Mouse (Mus musculus): ENCODE measurements around the gene Chrdl2. TPM values are rescaled to one million over a fixed set of nuclear protein-coding genes. Genes with fewer than 3 reads are reported as not detected.
"Not testable (repeated sequence)": the region's sequence is repeated elsewhere in the genome, so short reads cannot be mapped to it uniquely, and the experiment has no call there.

The Chrdl2 gene
- polyA plus RNA-seq, 1 experiment from 2014 or later = 0.94 TPM

GRCm38 (mm10) chr7:100051904-100052303 is 45.9 kb downstream of the Chrdl2 start:
- no peak overlapping the region for H3K27ac ChIP-seq
- no peaks in the 10 kb centered on the region for H3K9me3 ChIP-seq
- no peaks in the 10 kb centered on the region for H3K27me3 ChIP-seq (replicated peaks)
- no peak for ATAC-seq (ENCODE audit: insufficient read depth, low FRiP score, low read depth)
- H3K9ac ChIP-seq = no peak overlapping the region
- H3K4me3 ChIP-seq (replicated peaks) = no peak overlapping the region
- H3K4me2 ChIP-seq = no peak overlapping the region
- H3K4me1 ChIP-seq = no peaks in the 10 kb centered on the region
- 71% methylated on average over 4 of the region's 4 CpGs for WGBS
- no peaks in the 10 kb centered on the region for H3K36me3 ChIP-seq

- not testable (repeated sequence) for H3K27me3 ChIP-seq (replicated peaks); H3K9ac ChIP-seq; H3K27ac ChIP-seq; H3K4me1 ChIP-seq; H3K9me3 ChIP-seq; H3K4me3 ChIP-seq (replicated peaks); H3K4me2 ChIP-seq; H3K36me3 ChIP-seq; ATAC-seq (ENCODE audit: insufficient read depth, low FRiP score, low read depth)
- 79% methylated on average over 2 of the region's 2 CpGs for WGBS
These were observed 47.0 kb downstream of the Chrdl2 start for GRCm38 (mm10) chr7:100052991-100053390.

- no peak overlapping the region for H3K4me2 ChIP-seq
- H3K36me3 ChIP-seq = no peaks in the 10 kb centered on the region
- no peaks in the 10 kb centered on the region for H3K27me3 ChIP-seq (replicated peaks)
- no peak overlapping the region for H3K4me3 ChIP-seq (replicated peaks)
- WGBS = 36% methylated on average over 2 of the region's 2 CpGs
- no peaks in the 10 kb centered on the region for H3K9me3 ChIP-seq
- H3K4me1 ChIP-seq = 0 out of 2 replicates have a peak, but pooled peaks cover 7% of the 10 kb centered on the region
- no peak; the same call in 1 of the 2 replicates for ATAC-seq (ENCODE audit: insufficient read depth, low FRiP score, low read depth)
- H3K9ac ChIP-seq = no peak overlapping the region
- no peak overlapping the region for H3K27ac ChIP-seq
These were observed 68.0 kb downstream of the Chrdl2 start for GRCm38 (mm10) chr7:100073959-100074358.

GRCm38 (mm10) chr7:100076296-100076695 is 70.3 kb downstream of the Chrdl2 start:
- no peaks in the 10 kb centered on the region for H3K9me3 ChIP-seq
- no peak overlapping the region for H3K27ac ChIP-seq
- ATAC-seq (ENCODE audit: insufficient read depth, low FRiP score, low read depth) = no peak
- H3K4me2 ChIP-seq = no peak overlapping the region
- H3K9ac ChIP-seq = no peak overlapping the region
- no peak overlapping the region for H3K4me3 ChIP-seq (replicated peaks)
- no peaks in the 10 kb centered on the region for H3K27me3 ChIP-seq (replicated peaks)
- no peaks in the 10 kb centered on the region for H3K36me3 ChIP-seq
- H3K4me1 ChIP-seq = 0 out of 2 replicates have a peak, but pooled peaks cover 7% of the 10 kb centered on the region
- WGBS = 40% methylated on average over 5 of the region's 5 CpGs

- Histone ChIP-seq H3K4me2 (no peak overlapping the region), H3K36me3 (no peaks in the 10 kb centered on the region), H3K9me3 (no peaks in the 10 kb centered on the region), H3K4me1 (0 out of 2 replicates have a peak, but pooled peaks cover 7% of the 10 kb centered on the region), H3K4me3 (replicated peaks) (no peak overlapping the region), H3K27ac (no peak overlapping the region), H3K27me3 (replicated peaks) (no peaks in the 10 kb centered on the region), H3K9ac (no peak overlapping the region)
- ATAC-seq (ENCODE audit: insufficient read depth, low FRiP score, low read depth) = no peak
- 83% methylated on average over 4 of the region's 4 CpGs for whole genome bisulfite sequencing
These were observed 71.1 kb downstream of the Chrdl2 start for GRCm38 (mm10) chr7:100077071-100077470.

GRCm38 (mm10) chr7:100080087-100080781 is 74.3 kb downstream of the Chrdl2 start:
- H3K9ac ChIP-seq = no peak overlapping the region
- H3K9me3 ChIP-seq = no peaks in the 10 kb centered on the region
- peak overlapping the region; percentile 21; the same call in 1 of the 2 replicates for H3K27ac ChIP-seq
- ATAC-seq (ENCODE audit: insufficient read depth, low FRiP score, low read depth) = no peak; the same call in 1 of the 2 replicates
- H3K4me3 ChIP-seq (replicated peaks) = no peak overlapping the region
- 55% methylated on average over 12 of the region's 12 CpGs for WGBS
- no peaks in the 10 kb centered on the region for H3K4me1 ChIP-seq
- no peaks in the 10 kb centered on the region for H3K27me3 ChIP-seq (replicated peaks)
- no peak overlapping the region for H3K4me2 ChIP-seq
- peaks cover 18% of the 10 kb centered on the region; the same call in 1 of the 2 replicates for H3K36me3 ChIP-seq

- Histone ChIP-seq H3K9me3 (no peaks in the 10 kb centered on the region), H3K36me3 (peaks cover 26% of the 10 kb centered on the region; the same call in 1 of the 2 replicates), H3K9ac (no peak overlapping the region), H3K27me3 (replicated peaks) (no peaks in the 10 kb centered on the region), H3K27ac (no peak overlapping the region), H3K4me3 (replicated peaks) (no peak overlapping the region), H3K4me2 (no peak overlapping the region), H3K4me1 (no peaks in the 10 kb centered on the region)
- no peak for ATAC-seq (ENCODE audit: insufficient read depth, low FRiP score, low read depth)
- 91% methylated on average over 6 of the region's 6 CpGs for WGBS
These were observed 76.9 kb downstream of the Chrdl2 start for GRCm38 (mm10) chr7:100082836-100083235.

GRCm38 (mm10) chr7:100083812-100084211 is 77.8 kb downstream of the Chrdl2 start:
- Histone ChIP-seq H3K27ac (no peak overlapping the region), H3K4me1 (no peaks in the 10 kb centered on the region), H3K27me3 (replicated peaks) (no peaks in the 10 kb centered on the region), H3K9me3 (no peaks in the 10 kb centered on the region), H3K4me3 (replicated peaks) (no peak overlapping the region), H3K4me2 (no peak overlapping the region), H3K36me3 (peaks cover 32% of the 10 kb centered on the region), H3K9ac (no peak overlapping the region)
- no peak for ATAC-seq (ENCODE audit: insufficient read depth, low FRiP score, low read depth)
- 88% methylated on average over 6 of the region's 6 CpGs for WGBS

Other genes starting within 250 kb of the Chrdl2 start
- gene Olfr521, start 242.7 kb upstream of the Chrdl2 start, polyA plus RNA-seq (2015; fragmentation: Nextera tagmentation; extraction: Ambion mirVana) = not detected in 2 replicates
- gene Neu3, start 177.8 kb upstream of the Chrdl2 start, polyA plus RNA-seq (2015; fragmentation: Nextera tagmentation; extraction: Ambion mirVana) = 5.4 and 6.0 TPM in 2 replicates
- gene Xrra1, start 147.1 kb upstream of the Chrdl2 start, polyA plus RNA-seq (2015; fragmentation: Nextera tagmentation; extraction: Ambion mirVana) = 0.21 and 0.35 TPM in 2 replicates
- gene Spcs2, start 142.7 kb upstream of the Chrdl2 start, polyA plus RNA-seq (2015; fragmentation: Nextera tagmentation; extraction: Ambion mirVana) = 386 and 415 TPM in 2 replicates
- 4.8 and 4.9 TPM in 2 replicates for gene Rnf169, start 25.7 kb upstream of the Chrdl2 start, polyA plus RNA-seq (2015; fragmentation: Nextera tagmentation; extraction: Ambion mirVana)
- 55.1 and 58.3 TPM in 2 replicates for gene Pold3, start 115.4 kb downstream of the Chrdl2 start, polyA plus RNA-seq (2015; fragmentation: Nextera tagmentation; extraction: Ambion mirVana)
- 18.0 and 21.9 TPM in 2 replicates for gene Lipt2, start 153.1 kb downstream of the Chrdl2 start, polyA plus RNA-seq (2015; fragmentation: Nextera tagmentation; extraction: Ambion mirVana)
- 24.4 and 26.2 TPM in 2 replicates for gene Kcne3, start 170.3 kb downstream of the Chrdl2 start, polyA plus RNA-seq (2015; fragmentation: Nextera tagmentation; extraction: Ambion mirVana)
- 2.3 and 2.8 TPM in 2 replicates for gene Pgm2l1, start 221.2 kb downstream of the Chrdl2 start, polyA plus RNA-seq (2015; fragmentation: Nextera tagmentation; extraction: Ambion mirVana)